15 mouse cellular contexts compared by ENCODE assay signal in the genomic region with DNA sequence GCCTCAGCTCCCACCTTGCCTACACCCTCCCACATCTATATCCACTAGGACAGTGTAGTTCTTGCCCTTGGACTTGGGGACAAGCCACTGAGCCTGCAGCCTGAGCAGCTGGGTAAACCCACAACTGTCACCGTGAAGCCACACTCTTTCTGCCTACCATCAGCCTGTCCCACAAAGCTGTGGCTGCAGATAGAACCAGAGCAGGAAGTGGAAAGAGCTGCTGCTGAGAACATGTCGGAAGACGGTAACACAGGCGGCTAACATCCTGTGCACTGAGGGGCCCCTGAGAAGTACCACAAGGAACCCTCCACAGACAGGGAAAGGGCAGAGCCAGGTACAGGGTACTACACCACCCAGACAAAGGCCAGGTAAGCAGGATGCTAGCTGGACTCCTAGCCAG. TPM values are rescaled to one million over a fixed set of nuclear protein-coding genes. Genes with fewer than 3 reads are reported as not detected.
A peak's percentile ranks its signal among the peaks of the same experiment; 100 is the strongest.
DNase-seq lines count a peak whose midpoint lies in the region; ATAC-seq and TF ChIP-seq lines count a peak whose summit lies in the region.
"Had no signal": no experiment of that assay in that cellular context is flagged by ENCODE, and none has a peak within 500 bp of the region (broad histone marks: within the 10 kb centered on the region; RNA-seq: fewer than 3 reads in every experiment).

No protein-coding gene starts in this region.

- peaks cover 65% of the 10 kb centered on the region for H3K79me2 ChIP-seq in macrophage (ENCODE audit: inconsistent target)

- no peak for DNase-seq in heart, embryonic 10.5 days (ENCODE audit: low spot score)
- DNase-seq in thymus, postnatal 14 days, result peak; percentile 85
- DNase-seq in urinary bladder, postnatal 4 days (ENCODE audit: low spot score in 2 of 2), result no peak
- no peak for DNase-seq in ovary, postnatal 10 days (ENCODE audit: low spot score)
- no peak for DNase-seq in cerebellum, adult 2 months
- DNase-seq: cerebellum, postnatal 14 days; lung, postnatal 14 days had no signal

- TF ChIP-seq POLR2A in cerebellum, adult 2 months (IDR thresholded peaks at IDR 0.05; ENCODE audit: borderline replicate concordance, insufficient read depth, low read length), result no peak

- H3K27me3 ChIP-seq in heart, embryonic 16.5 days (ENCODE audit: control insufficient read depth, insufficient read depth, low read length), result no peaks in the 10 kb centered on the region
- no peaks in the 10 kb centered on the region for H3K27me3 ChIP-seq in heart, embryonic 10.5 days (ENCODE audit: insufficient read depth, poor library complexity, severe bottlenecking)
- no peaks in the 10 kb centered on the region for H3K27me3 ChIP-seq in cerebellum, adult 2 months (ENCODE audit: control insufficient read depth, insufficient read depth, low read length)
- H3K27me3 ChIP-seq: CH12.LX; embryonic facial prominence, embryonic 15.5 days had no signal

- H3K4me3 ChIP-seq in heart, embryonic 16.5 days (ENCODE audit: low read length), result no peak overlapping the region
- no peak overlapping the region for H3K4me3 ChIP-seq in heart, embryonic 10.5 days
- peak overlapping the region; percentile 92; the same call in 1 of the 2 replicates for H3K4me3 ChIP-seq in macrophage (ENCODE audit: inconsistent target)
- H3K4me3 ChIP-seq in cerebellum, adult 2 months (replicated peaks; ENCODE audit: insufficient read depth, low read depth, low read length), result no peak overlapping the region
- H3K4me3 ChIP-seq: embryonic facial prominence, embryonic 15.5 days; limb, embryonic 10.5 days had no signal

- peaks cover 7% of the 10 kb centered on the region for H3K4me1 ChIP-seq in heart, embryonic 16.5 days (ENCODE audit: control insufficient read depth, insufficient read depth, low read length)
- peaks cover 20% of the 10 kb centered on the region for H3K4me1 ChIP-seq in heart, embryonic 10.5 days
- peaks cover 22% of the 10 kb centered on the region for H3K4me1 ChIP-seq in cerebellum, adult 2 months (ENCODE audit: control insufficient read depth, insufficient read depth, low read length)

- peaks cover 79% of the 10 kb centered on the region for H3K36me3 ChIP-seq in heart, embryonic 16.5 days (ENCODE audit: control insufficient read depth, insufficient read depth)
- H3K36me3 ChIP-seq in heart, embryonic 10.5 days, result peaks cover 95% of the 10 kb centered on the region
- peaks cover 79% of the 10 kb centered on the region for H3K36me3 ChIP-seq in macrophage (ENCODE audit: inconsistent target)

- 71% methylated on average over 4 of the region's 4 CpGs for WGBS in heart, embryonic 16.5 days
- WGBS in heart, embryonic 10.5 days, result 75% methylated on average over 4 of the region's 4 CpGs
- 20% methylated on average over 4 of the region's 4 CpGs for WGBS in macrophage (ENCODE audit: missing documents)
- 90% methylated on average over 4 of the region's 4 CpGs for WGBS in cerebellum, adult 2 months

- H3K9ac ChIP-seq in heart, embryonic 16.5 days (ENCODE audit: low read length), result no peak overlapping the region
- H3K9ac ChIP-seq: embryonic facial prominence, embryonic 15.5 days had no signal

- peak overlapping the region; percentile 56; the same call in 1 of the 2 replicates for H3K27ac ChIP-seq in heart, embryonic 16.5 days (ENCODE audit: low read length)
- H3K27ac ChIP-seq in heart, embryonic 10.5 days, result no peak overlapping the region
- H3K27ac ChIP-seq in macrophage, result peak overlapping the region; percentile 99
- no peak overlapping the region for H3K27ac ChIP-seq in cerebellum, adult 2 months (ENCODE audit: insufficient read depth, low read length)
- H3K27ac ChIP-seq: embryonic facial prominence, embryonic 15.5 days; limb, embryonic 10.5 days had no signal

- no peak for TF ChIP-seq CTCF in cerebellum, adult 2 months (IDR thresholded peaks at IDR 0.05; ENCODE audit: borderline replicate concordance, insufficient read depth, low read depth, low read length)

- ATAC-seq in heart, embryonic 16.5 days (replicated peaks; ENCODE audit: extremely low read depth, insufficient read depth, low FRiP score), result no peak; the same call in 1 of the 2 replicates
- ATAC-seq in activated CD4-positive, CD25-positive, alpha-beta regulatory T cell, adult 4 months, result peak; percentile 92

- H3K9me3 ChIP-seq in heart, embryonic 16.5 days (replicated peaks; ENCODE audit: control insufficient read depth, low read length), result no peaks in the 10 kb centered on the region
- no peaks in the 10 kb centered on the region for H3K9me3 ChIP-seq in heart, embryonic 10.5 days
- H3K9me3 ChIP-seq: embryonic facial prominence, embryonic 15.5 days; limb, embryonic 10.5 days had no signal

- H3K4me2 ChIP-seq in heart, embryonic 16.5 days (ENCODE audit: low read depth, low read length), result no peak overlapping the region
- H3K4me2 ChIP-seq: embryonic facial prominence, embryonic 15.5 days; heart, embryonic 11.5 days had no signal

RNA-seq across cellular contexts. Expression of gene Gm49369, which starts 1.3 kb away (rescaled TPM):
- not detected in 2 replicates for polyA plus RNA-seq in heart, embryonic 16.5 days (2015; fragmentation: Nextera tagmentation; extraction: Ambion mirVana)
- 0.55 and 0.92 TPM in 2 replicates for polyA plus RNA-seq in heart, embryonic 10.5 days (2016; fragmentation: Nextera tagmentation; extraction: Ambion mirVana)
- not detected for polyA plus RNA-seq in activated CD4-positive, CD25-positive, alpha-beta regulatory T cell, adult 4 months (2017; shearing (Covaris generic))
- 100 to 1,000 TPM in 23 of 26 experiments, 10 to 100 TPM in 3; 37.2 to 835 (median 160) TPM for total RNA-seq in macrophage (2018; cell fraction: chromatin; rRNA removed)
- total RNA-seq in macrophage (2018; cell fraction: cytosol; rRNA removed), result 1,000 to 10,000 TPM in 19 of 26 experiments, 100 to 1,000 TPM in 4, 10 to 100 TPM in 3; 38.7 to 4,200 (median 1,875) TPM
- total RNA-seq in macrophage (2018; cell fraction: nucleus; rRNA removed), result 1,000 to 10,000 TPM in 23 of 26 experiments, 100 to 1,000 TPM in 3; 416 to 4,630 (median 2,489) TPM
- 9.6 to 6,145 TPM (median 21.2 TPM) in 3 replicates for polyA plus RNA-seq in macrophage (2018)
- polyA plus RNA-seq in cerebellum, adult 2 months (2012; rRNA removed), result 1.00 and 1.0 TPM in 2 replicates
- polyA plus RNA-seq: embryonic facial prominence, embryonic 15.5 days; heart, embryonic 11.5 days; intestine, embryonic 14.5 days had no signal

RNA-seq across cellular contexts. Expression of gene Ctsd, which starts 6.7 kb away (rescaled TPM):
- 470 and 482 TPM in 2 replicates for polyA plus RNA-seq in heart, embryonic 16.5 days (2015; fragmentation: Nextera tagmentation; extraction: Ambion mirVana)
- 293 and 402 TPM in 2 replicates for polyA plus RNA-seq in heart, embryonic 10.5 days (2016; fragmentation: Nextera tagmentation; extraction: Ambion mirVana)
- polyA plus RNA-seq in activated CD4-positive, CD25-positive, alpha-beta regulatory T cell, adult 4 months (2017; shearing (Covaris generic)), result 100 to 1,000 TPM; 287 to 288 TPM
- 1,000 to 10,000 TPM in 10 of 26 experiments, 100 to 1,000 TPM in 16; 173 to 1,536 (median 811) TPM for total RNA-seq in macrophage (2018; cell fraction: chromatin; rRNA removed)
- over 10,000 TPM in 18 of 26 experiments, 1,000 to 10,000 TPM in 8; 7,525 to 19,600 (median 11,156) TPM for total RNA-seq in macrophage (2018; cell fraction: cytosol; rRNA removed)
- total RNA-seq in macrophage (2018; cell fraction: nucleus; rRNA removed), result over 10,000 TPM in 1 of 26 experiments, 1,000 to 10,000 TPM in 25; 1,185 to 10,670 (median 7,045) TPM
- 15,815 to 17,787 TPM (median 16,857 TPM) in 3 replicates for polyA plus RNA-seq in macrophage (2018)
- polyA plus RNA-seq in cerebellum, adult 2 months (2012; rRNA removed), result 401 and 405 TPM in 2 replicates

RNA-seq across cellular contexts. Expression of gene Ifitm10, which starts 7.6 kb away (rescaled TPM):
- 4.8 and 4.9 TPM in 2 replicates for polyA plus RNA-seq in heart, embryonic 16.5 days (2015; fragmentation: Nextera tagmentation; extraction: Ambion mirVana)
- 7.7 and 12.5 TPM in 2 replicates for polyA plus RNA-seq in heart, embryonic 10.5 days (2016; fragmentation: Nextera tagmentation; extraction: Ambion mirVana)
- polyA plus RNA-seq in activated CD4-positive, CD25-positive, alpha-beta regulatory T cell, adult 4 months (2017; shearing (Covaris generic)), result 1 to 10 TPM; 1.9 to 2.5 TPM
- 10 to 100 TPM in 3 of 26 experiments, 1 to 10 TPM in 19, under 1 TPM in 1, not detected in 3; 0.98 to 27.8 (median 5.1) TPM for total RNA-seq in macrophage (2018; cell fraction: chromatin; rRNA removed)
- under 1 TPM in 22 of 26 experiments, not detected in 4; 0.15 to 0.51 (median 0.27) TPM for total RNA-seq in macrophage (2018; cell fraction: cytosol; rRNA removed)
- 1 to 10 TPM in 13 of 26 experiments, under 1 TPM in 3, not detected in 10; 0.36 to 7.0 (median 1.5) TPM for total RNA-seq in macrophage (2018; cell fraction: nucleus; rRNA removed)
- polyA plus RNA-seq in macrophage (2018), result not detected in 3 replicates
- 175 and 183 TPM in 2 replicates for polyA plus RNA-seq in cerebellum, adult 2 months (2012; rRNA removed)
- total RNA-seq: CH12.LX had no signal

RNA-seq across cellular contexts. Expression of gene Syt8, which starts 53.5 kb away (rescaled TPM):
- 0.17 and 0.32 TPM in 2 replicates for polyA plus RNA-seq in heart, embryonic 16.5 days (2015; fragmentation: Nextera tagmentation; extraction: Ambion mirVana)
- polyA plus RNA-seq in heart, embryonic 10.5 days (2016; fragmentation: Nextera tagmentation; extraction: Ambion mirVana), result 0.38 and 1.3 TPM in 2 replicates
- polyA plus RNA-seq in activated CD4-positive, CD25-positive, alpha-beta regulatory T cell, adult 4 months (2017; shearing (Covaris generic)), result not detected
- total RNA-seq in macrophage (2018; cell fraction: chromatin; rRNA removed), result 100 to 1,000 TPM in 25 of 26 experiments, 10 to 100 TPM in 1; 60.8 to 211 (median 144) TPM
- 1 to 10 TPM in 19 of 26 experiments, under 1 TPM in 7; 0.41 to 8.6 (median 1.5) TPM for total RNA-seq in macrophage (2018; cell fraction: cytosol; rRNA removed)
- 100 to 1,000 TPM in 6 of 26 experiments, 10 to 100 TPM in 20; 48.3 to 120 (median 78.4) TPM for total RNA-seq in macrophage (2018; cell fraction: nucleus; rRNA removed)
- 3.2 to 10.3 TPM (median 4.8 TPM) in 3 replicates for polyA plus RNA-seq in macrophage (2018)
- not detected in 2 replicates for polyA plus RNA-seq in cerebellum, adult 2 months (2012; rRNA removed)
- total RNA-seq: CH12.LX had no signal
- polyA plus RNA-seq: limb, embryonic 10.5 days had no signal

Comparison
In these comparisons a context has a peak if more than half of its experiments do, and no peak if none do; other contexts are left out.
1. H3K27ac ChIP-seq: peak in heart, embryonic 16.5 days (single experiment) and macrophage (single experiment); none in heart, embryonic 10.5 days (single experiment) and cerebellum, adult 2 months (single experiment).
2. RNA of gene Ctsd, which starts 6.7 kb away (polyA plus RNA-seq): 15,815 to 17,787 TPM in macrophage; 470 to 482 TPM in heart, embryonic 16.5 days, 401 to 405 TPM in cerebellum, adult 2 months, 293 to 402 TPM in heart, embryonic 10.5 days and 287 to 288 TPM in activated CD4-positive, CD25-positive, alpha-beta regulatory T cell, adult 4 months; every median in the first group is over 10 times any median in the second.
3. RNA of gene Ifitm10, which starts 7.6 kb away (polyA plus RNA-seq): 175 to 183 TPM in cerebellum, adult 2 months; 7.7 to 12.5 TPM in heart, embryonic 10.5 days, 4.8 to 4.9 TPM in heart, embryonic 16.5 days, 1.9 to 2.5 TPM in activated CD4-positive, CD25-positive, alpha-beta regulatory T cell, adult 4 months and not detected in macrophage; every median in the first group is over 10 times any median in the second.